Mouse (Mus musculus): Measurements from ENCODE around the gene Flywch2. TPM values are rescaled to one million over a fixed set of nuclear protein-coding genes. Genes with fewer than 3 reads are reported as not detected.
"Not testable (repeated sequence)": the region's sequence is repeated elsewhere in the genome, so short reads cannot be mapped to it uniquely, and the experiment has no call there.

The Flywch2 gene
- total RNA-seq, 2 experiments from 2014 or later: 8.2 to 10.9 TPM

GRCm38 (mm10) chr17:23791079-23791357 is 5.1 kb upstream of the Flywch2 start:
- DNase-seq (ENCODE audit: low spot score in 2 of 2): no peak

GRCm38 (mm10) chr17:23790269-23791078 is 4.6 kb upstream of the Flywch2 start, which contains the start of gene Srrm2:
Srrm2 (plus strand) TSS chr17:23790532.
- peak; percentile 60 to 65 for DNase-seq (ENCODE audit: low spot score in 2 of 2)

- DNase-seq (ENCODE audit: low spot score in 2 of 2): no peak
These were observed 3.9 kb upstream of the Flywch2 start for GRCm38 (mm10) chr17:23789749-23790268.

- no peak for DNase-seq (ENCODE audit: low spot score in 2 of 2)
These were observed 3.1 kb upstream of the Flywch2 start for GRCm38 (mm10) chr17:23788973-23789372.

GRCm38 (mm10) chr17:23786510-23786931 is 640 bp upstream of the Flywch2 start:
- peak in 1 of 2 experiments; percentile 22 for DNase-seq (ENCODE audit: low spot score in 2 of 2)

GRCm38 (mm10) chr17:23783352-23783751 is 2.5 kb downstream of the Flywch2 start:
- no peak for DNase-seq (ENCODE audit: low spot score in 2 of 2)

GRCm38 (mm10) chr17:23778447-23778846 is 7.4 kb downstream of the Flywch2 start:
- no peak for DNase-seq (ENCODE audit: low spot score in 2 of 2)

GRCm38 (mm10) chr17:23777141-23777540 is 8.7 kb downstream of the Flywch2 start:
- no peak for DNase-seq (ENCODE audit: low spot score in 2 of 2)

- DNase-seq (ENCODE audit: low spot score in 2 of 2): no peak
These were observed 9.7 kb downstream of the Flywch2 start for GRCm38 (mm10) chr17:23776216-23776615.

- DNase-seq (ENCODE audit: low spot score in 2 of 2): peak; percentile 80 to 83
These were observed 11.8 kb downstream of the Flywch2 start for GRCm38 (mm10) chr17:23774090-23774489.

GRCm38 (mm10) chr17:23773676-23774075 is 12.2 kb downstream of the Flywch2 start:
- DNase-seq (ENCODE audit: low spot score in 2 of 2): no peak

- not testable (repeated sequence) for DNase-seq (ENCODE audit: low spot score in 2 of 2)
These were observed 13.7 kb downstream of the Flywch2 start for GRCm38 (mm10) chr17:23772219-23772556.

- peak; percentile 96 for DNase-seq (ENCODE audit: low spot score in 2 of 2)
These were observed 14.3 kb downstream of the Flywch2 start, which contains the start of gene Flywch1 for GRCm38 (mm10) chr17:23771284-23772218. Flywch1 (minus strand) TSS chr17:23771602.

- DNase-seq (ENCODE audit: low spot score in 2 of 2): no peak
These were observed 15.0 kb downstream of the Flywch2 start for GRCm38 (mm10) chr17:23770896-23771283.

- no peak for DNase-seq (ENCODE audit: low spot score in 2 of 2)
These were observed 15.4 kb downstream of the Flywch2 start for GRCm38 (mm10) chr17:23770493-23770892.

- DNase-seq (ENCODE audit: low spot score in 2 of 2): no peak
These were observed 22.9 kb downstream of the Flywch2 start for GRCm38 (mm10) chr17:23762976-23763375.

GRCm38 (mm10) chr17:23761155-23761554 is 24.7 kb downstream of the Flywch2 start:
- no peak for DNase-seq (ENCODE audit: low spot score in 2 of 2)

- DNase-seq (ENCODE audit: low spot score in 2 of 2): no peak
These were observed 25.6 kb downstream of the Flywch2 start for GRCm38 (mm10) chr17:23760231-23760630.

- no peak for DNase-seq (ENCODE audit: low spot score in 2 of 2)
These were observed 27.1 kb downstream of the Flywch2 start for GRCm38 (mm10) chr17:23758801-23759200.

GRCm38 (mm10) chr17:23757581-23757980 is 28.3 kb downstream of the Flywch2 start:
- DNase-seq (ENCODE audit: low spot score in 2 of 2): no peak

- no peak for DNase-seq (ENCODE audit: low spot score in 2 of 2)
These were observed 30.2 kb downstream of the Flywch2 start for GRCm38 (mm10) chr17:23755689-23756088.

Measured in adrenal gland, adult 18-20 months (tissue).